Mouse (Mus musculus) NIH3T3 (cell line): ENCODE measurements around the gene Rab8a.
"Not testable (repeated sequence)": the region's sequence is repeated elsewhere in the genome, so short reads cannot be mapped to it uniquely, and the experiment has no call there.

Source experiments
- DNase-seq: peaks from one replicate; pipeline ENCODE4 v3.0.0-alpha.2; 2012; ENCODE audit warnings: low read depth

The Rab8a gene

DNA sequence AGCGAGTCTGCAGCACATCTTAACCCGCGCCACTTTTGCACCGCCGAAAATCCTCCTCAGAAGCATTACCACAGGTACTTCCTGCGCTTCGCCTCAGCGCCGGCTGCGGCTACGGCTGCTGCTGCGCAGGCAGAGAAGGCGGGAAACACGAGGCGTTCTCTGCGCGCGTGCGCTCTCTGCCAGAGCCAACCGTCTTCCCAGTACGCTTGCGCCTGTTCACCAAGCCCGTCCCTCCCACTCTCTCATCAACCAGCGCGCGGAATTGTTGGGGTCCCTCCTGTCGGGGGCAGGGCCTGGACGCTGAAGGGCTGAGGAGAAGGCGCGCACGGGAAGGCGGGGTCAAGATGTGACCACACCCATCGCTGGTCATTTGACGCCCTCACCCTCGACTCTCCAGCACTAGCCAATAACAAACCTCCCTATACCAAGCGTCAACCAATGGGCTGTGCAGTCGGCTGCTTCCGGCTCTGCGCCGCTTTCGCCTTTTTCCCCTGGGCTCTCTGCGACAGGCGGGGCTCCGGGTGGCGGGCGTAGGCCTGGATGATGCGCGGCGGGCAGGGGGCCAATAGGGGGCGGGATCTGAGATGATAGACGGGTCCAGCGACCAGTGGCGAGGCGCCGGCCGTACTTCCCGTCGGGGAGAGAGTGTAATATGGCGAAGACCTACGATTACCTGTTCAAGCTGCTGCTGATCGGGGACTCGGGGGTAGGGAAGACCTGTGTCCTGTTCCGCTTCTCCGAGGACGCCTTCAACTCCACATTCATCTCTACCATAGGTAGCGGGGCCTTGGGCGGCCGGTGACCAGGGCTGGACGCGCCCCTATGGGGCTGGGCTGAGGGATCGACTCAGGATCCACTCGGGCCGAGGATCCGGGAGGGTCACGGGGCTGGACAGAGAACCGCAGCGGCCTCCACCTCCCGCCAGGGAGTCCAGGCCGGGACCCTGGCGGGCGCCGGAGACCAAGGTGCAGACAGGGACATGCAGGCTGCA, at the start of gene Rab8a:
Gene Rab8a (plus strand): TSS at position 494 of the 991 bp plus-strand sequence.
- peak; percentile 99 for DNase-seq

DNA sequence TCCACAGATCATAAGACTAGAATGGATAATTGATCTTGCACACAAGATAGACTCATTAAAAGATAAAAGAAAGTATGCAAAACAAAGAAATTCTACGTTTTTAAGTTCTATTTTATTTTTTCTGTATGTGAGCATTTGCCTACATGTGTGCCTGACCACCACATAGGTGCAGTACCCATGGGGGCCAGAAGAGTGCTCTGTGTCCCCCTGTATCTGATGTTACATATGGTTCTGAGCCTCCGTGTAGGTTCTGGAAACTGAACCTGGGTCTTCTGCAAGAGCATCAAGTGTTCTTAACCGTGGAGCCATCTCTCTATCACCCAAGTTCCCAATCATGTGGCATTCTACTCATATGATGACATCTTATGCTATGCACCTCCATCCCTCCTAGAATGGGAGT, 48.5 kb upstream of the Rab8a start:
- DNase-seq: peak; percentile 29

DNA sequence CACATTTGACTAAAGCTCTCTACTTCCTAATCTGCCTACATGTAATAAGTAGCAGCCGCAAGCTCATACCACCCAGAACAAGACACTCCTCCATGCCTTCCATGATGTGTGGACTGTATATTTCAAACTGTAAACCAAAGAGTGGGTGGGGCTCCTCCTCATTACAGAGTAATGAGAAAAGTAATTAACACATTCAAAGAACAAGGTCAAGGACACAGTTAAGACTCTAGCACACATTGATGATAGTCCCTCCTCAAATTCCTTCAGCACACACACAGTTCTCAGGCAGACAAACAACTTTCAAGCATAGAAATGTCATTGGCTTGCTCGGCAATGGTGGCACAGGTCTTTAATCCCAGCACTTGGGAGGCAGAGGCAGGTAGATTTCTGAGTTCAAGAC, 45.8 kb upstream of the Rab8a start:
- DNase-seq: no peak

DNA sequence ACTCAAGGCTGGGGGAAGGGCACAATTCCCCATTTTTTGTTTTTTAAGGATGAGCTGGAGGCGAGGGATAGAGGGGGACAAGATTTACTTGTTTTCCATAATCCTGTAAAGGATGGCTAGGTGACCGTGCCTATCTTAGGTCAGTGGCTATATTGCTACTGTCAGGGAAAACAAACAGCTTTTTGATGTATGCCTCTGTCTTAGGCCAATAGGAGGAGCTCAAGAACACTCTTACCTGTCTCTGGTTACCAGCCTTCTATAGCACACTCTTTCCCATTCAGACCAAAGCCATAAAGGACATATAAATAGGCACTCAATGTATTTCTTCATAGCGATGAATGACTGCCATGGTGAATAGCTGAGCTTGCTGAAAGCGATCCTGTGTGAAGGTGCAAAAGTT, 42.4 kb upstream of the Rab8a start:
- no peak for DNase-seq

DNA sequence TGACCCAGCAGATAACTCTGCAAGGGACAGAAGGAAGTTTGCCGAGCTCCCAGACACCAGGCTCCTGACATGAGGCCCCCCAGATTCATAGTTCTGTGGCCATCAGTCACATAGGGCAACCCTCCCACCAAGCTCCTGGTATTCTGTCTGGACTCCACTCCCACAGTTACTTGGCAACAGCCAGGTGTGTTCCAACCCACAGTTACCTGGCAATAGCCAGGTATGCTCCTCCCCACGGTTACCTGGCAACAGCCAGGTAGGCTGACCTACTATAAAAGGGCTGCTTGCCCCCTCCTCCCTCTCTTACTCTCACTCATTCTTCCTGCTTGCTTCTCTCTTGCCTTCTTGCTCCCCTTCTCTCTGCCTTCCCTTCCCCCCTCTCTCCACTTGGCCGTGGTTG, 39.5 kb upstream of the Rab8a start:
- not testable (repeated sequence) for DNase-seq

DNA sequence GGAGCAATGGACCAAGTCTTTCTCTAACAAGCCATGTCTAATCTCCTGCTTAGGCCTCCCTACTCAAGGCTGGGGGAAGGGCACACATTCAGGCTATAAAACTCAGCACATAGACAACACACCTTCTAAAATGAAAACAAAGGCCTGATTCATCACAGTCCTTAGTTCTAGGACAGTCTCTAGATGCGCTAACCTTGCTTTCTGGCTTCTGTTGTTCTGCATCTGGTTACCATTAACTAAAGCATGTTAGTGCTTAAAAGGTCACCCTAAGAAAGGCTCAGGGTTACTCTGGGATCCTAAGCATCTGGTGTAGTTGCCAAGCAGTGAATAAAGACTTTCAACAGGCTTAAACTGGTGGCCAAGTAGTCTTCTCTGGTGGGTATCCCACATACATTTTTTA, 39.0 kb upstream of the Rab8a start:
- no peak for DNase-seq

DNA sequence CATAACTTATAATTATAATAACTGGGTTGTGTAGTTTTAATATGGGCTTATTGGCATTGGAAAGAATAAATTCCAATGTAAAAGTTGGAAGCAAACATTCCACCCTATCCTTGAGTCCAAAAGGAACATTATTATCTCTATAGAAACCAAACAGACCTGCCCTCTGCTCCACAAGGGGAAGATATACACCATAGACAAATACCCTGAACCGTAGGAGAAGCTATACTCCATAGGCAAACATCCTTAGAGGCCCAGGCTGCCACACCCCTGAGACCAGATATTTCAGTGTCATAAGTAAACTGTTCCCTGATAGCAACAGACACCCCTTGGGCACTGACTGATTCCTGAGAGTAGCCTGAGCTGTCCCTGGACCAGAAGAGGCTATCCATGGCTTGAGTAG, 33.2 kb upstream of the Rab8a start:
- DNase-seq: no peak

DNA sequence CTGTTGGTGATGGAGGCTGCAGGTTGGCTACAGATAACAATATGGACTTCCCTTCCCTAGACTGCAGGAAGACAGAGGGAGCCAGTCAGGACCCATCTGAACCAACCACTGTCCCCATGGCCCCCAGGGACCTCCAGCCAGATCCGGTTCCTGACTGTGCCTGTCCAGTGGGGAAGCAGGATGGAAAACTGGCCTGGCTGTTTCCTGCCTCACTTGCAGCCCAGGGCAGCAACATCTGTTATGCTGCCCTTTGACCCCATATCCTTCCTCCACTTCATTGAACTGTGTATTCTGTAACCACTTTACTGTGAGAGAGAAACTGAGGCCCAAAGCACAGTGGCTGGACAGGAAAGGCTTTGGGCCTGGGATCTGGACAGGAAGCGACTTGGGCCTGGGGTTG, 29.7 kb upstream of the Rab8a start:
- DNase-seq: no peak

DNA sequence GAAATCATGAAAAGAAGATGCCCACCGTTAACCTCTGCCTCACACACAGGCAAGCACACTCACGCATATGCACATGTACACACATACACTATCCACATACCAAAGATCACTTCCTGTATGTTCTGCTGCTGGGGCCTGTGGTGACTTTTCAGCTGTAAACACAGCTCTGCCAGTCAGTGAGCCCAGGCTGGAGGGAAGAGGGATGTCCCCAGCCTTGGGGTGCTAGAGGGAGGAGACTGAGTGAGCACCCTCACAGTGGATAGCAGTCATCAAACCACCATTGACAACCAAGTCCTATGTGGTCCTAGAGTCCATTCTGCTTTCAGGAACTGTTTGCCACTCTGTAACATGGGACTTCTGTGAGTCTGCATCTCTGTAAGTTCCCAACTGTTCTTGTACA, 29.1 kb upstream of the Rab8a start:
- DNase-seq: no peak

DNA sequence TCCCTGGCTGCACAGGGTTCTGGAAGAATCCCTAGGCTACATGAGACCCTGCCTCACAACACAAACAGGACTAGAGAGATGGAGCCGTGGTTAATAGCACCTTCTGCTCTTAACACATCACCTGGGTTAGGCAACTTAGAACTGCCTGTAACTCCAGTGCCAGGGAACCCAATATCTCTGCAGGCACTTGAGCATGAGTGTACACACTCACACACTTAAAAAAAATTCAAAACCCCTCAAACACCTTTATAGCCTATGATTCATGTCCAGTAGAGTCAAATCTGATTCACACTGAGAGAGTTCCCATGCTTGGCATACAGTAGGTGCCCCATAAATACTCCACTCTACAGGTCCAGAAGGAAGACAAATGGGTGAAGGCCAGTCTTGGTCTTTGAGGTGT, 28.6 kb upstream of the Rab8a start:
- peak; percentile 37 for DNase-seq

DNA sequence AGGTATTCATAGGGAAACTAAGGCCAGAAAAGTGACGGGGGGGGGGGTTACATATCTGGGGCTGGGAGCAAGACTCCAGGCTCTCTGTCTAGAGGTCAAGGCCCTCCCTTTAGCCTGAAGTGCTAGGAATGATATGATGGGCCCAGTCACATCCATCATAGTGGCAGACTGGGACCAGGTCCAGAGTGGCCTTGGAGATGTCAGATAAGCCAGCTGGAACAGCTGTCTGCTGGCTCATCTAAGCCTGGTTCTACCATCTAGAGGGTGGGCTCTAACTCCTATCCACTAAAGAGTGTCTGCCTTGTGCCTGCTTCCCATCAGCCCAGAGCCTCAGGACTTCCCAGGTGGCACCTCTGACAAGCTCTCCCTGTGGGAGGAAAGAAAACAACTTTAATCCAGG, 28.1 kb upstream of the Rab8a start:
- peak; percentile 64 for DNase-seq

DNA sequence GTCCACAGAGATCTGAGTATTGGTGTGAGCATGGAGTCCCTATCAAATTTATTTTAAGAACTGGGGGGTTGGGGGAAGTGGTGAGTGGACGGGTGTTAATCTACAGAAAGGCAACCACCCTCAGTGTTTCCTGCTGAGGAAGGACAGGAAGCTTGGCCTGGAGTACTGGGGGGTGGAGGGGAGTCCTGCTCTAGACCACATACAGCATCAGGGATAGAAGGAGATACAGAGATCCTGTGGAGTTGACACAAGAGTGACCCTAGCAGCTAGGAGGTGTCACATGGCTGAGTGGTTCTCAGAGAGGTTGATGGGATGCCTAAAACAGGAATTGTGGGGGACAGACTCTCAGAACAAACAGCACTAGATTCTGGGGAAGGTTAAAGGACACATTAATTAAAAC, 27.5 kb upstream of the Rab8a start:
- no peak for DNase-seq

DNA sequence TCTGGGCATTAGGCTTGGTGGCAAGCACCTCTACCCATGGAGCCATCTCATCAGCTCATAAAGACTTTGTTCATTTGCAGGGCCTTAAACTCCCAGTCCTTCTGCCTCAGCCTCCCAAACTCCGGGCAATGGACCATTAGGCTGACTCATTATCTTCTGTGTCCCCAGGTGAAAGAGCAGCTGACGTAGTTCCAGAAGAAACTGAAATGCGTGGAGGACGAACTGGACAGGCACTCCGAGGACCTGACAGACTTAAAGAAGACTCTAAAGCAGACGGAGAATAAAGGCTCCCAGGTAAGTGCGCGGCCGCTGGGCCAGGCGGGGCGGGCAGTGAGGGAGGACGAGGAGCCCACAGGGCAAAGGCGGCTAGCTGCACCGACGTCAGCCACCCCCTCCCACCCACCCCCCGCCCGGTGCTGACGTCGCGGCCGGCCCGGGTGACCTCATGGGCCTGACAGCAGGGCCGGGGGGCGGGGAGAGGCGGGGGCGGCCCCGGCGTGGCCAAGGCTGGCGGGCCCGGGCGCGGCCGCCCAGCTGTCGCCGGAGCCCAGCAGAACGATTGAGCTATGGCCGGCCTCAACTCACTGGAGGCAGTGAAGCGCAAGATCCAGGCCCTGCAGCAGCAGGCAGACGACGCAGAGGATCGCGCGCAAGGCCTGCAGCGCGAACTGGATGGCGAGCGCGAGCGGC, 26.1 kb upstream of the Rab8a start, which contains the start of gene Tpm4:
Gene Tpm4 (plus strand): TSS at position 220 of the 690 bp plus-strand sequence.
- DNase-seq: peak; percentile 91

DNA sequence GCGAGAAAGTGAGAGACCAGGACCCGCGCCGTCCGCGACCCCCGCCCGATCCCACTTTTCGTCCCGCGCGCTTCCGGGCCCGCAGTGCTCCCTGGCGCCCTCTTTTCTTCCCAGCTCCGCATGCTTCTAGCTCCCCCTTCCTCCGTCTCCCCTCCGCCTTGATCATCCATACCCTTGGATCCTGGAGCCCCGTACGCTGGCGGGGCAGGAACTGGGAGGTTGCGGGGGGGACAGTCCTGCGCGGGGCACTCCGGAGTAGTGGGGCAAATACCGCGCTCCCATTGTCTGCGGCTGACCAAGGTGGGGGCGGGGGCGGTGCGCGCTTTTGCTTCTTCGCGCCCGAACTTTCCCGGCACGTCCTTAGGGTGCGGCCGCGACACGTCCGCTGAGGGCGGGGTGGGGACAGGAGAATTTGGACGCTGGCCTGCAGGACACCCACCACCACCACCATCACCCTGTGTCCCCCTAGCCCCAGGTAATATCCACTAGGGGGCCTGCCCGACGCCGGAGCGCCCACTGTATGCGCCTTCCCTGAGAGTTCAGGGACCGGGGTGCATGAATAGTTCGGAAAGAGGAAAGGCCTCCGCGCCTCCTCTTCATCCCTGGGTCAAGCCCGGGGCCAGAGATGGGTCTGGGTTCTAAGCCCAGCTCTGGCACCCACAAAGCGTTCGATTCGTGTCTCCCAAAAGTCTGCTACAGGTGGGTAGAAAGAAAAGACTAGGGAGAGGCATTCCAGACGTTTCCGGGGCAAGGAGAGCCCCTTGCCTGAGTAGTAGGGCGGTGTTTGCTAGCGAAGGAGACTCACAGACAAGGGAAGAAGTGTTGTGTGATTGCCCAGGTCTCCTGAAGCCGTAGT, 25.3 kb upstream of the Rab8a start:
- DNase-seq: peak; percentile 71

DNA sequence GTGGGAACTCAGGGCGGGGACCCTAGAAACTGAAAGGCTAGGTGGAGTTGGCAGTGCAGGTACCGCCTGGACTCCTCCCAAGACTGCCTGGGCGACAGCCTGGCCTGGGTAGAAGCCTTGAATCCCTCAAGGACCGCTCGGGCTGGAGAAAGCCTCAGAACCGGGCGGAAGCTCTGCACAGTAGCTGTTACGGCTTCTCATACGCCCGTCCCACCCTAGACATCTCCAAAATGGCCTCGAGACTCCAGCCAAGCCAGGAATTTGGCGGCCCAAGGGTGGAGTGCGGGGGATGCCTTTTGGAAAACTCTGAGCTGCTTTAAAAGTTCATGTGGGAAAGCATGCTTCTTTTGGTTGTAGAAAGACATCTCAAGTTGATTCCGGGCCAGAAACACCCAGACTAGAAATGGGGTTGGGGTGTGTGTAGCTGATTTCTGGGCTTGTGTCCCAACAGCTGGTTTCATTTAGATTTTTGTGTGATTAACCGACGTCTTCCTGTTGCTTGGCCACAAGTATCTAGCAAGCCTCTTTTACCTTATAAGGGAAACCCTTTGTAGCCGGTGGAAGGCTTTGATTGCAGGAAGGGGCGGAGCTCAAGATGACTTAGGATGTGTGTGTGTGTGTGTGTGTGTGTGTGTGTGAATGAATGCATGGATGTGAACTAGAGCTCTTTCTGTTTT, 24.6 kb upstream of the Rab8a start:
- peak; percentile 99 for DNase-seq

DNA sequence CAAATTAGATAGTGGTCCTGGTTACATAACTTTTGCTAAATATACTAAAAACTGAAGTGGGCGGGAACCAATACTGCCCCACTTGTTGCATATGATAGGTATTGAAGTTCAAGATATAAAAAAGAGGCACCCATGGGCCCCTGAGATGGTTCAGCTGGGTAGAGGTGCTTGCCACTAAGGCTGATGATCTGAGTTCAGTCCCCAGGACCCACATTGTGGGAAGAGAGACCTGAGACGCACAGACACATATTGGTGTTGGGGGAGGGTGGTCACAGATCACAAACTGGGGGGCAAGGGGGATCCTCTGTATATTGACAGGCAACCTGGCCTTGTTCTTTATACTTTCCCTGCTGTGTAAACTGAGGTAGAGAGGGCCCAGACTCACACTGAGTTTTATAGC, 23.6 kb upstream of the Rab8a start:
- no peak for DNase-seq

DNA sequence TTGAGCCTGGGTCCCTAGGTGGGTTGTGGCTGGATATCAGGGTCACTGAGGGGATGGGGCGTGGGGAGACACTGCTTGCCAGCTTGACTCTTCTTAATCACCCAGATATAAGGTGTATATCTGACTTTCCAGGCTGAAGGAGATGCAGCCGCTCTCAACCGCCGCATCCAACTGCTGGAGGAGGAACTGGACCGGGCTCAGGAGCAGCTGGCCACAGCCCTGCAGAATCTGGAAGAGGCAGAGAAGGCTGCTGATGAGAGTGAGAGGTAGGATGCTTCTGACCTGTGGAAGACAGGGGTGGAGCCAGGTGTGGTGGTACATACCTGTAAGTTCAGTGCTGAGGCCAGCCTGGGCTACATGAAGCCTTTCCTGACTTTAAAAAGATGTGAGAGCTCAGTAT, 22.5 kb upstream of the Rab8a start:
- DNase-seq: no peak

DNA sequence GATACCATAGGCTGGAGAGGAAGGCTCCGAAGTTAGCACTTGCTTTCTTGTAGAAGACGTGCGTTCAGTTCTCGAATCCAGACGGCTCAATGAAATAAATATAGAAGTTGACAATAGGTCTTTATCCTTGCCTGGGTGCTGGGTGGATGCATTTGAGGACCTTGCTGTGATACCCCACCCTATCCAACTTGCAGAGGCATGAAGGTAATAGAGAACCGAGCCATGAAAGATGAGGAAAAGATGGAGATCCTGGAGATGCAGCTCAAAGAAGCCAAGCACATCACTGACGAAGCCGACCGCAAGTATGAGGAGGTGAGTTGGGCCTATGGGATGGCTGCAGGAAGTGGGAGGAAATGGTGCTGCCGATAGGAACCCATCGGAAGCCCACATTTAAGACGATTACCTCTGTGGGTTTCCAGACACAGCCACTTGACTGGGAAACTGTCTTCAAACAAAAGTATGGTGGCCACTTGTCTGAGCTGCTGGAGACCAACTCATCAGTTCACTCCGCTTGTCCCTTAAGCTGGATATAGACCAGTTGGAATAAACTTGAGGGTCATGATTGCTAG, 17.7 kb upstream of the Rab8a start:
- DNase-seq: no peak

DNA sequence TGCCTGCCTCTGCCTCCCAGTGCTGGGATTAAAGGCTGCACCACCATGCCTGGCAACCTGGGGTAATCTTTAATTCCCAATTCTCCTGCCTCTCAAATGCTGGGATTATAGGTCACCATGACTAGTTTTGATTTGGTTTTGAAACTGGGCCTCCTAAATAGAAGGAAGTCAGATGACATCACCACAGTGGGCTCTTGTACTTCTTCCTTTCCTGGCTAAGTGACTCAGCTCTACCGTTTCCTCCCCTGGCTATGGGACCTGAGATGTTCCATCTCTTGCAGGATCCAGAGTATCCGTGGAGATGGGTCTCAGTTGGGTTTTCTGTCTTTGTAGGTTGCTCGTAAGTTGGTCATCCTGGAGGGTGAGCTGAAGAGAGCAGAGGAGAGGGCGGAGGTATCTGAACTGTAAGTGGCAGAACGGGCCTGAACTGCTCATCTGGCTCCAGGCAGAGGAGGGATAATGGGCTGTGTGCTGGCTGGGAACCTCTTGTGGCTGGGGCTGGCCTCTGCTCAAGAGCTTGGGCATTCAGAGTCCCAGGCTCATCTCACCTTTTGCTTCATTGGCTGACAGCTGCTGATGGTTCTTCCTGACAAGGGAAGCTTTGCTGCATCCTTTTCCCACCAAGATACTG, 16.5 kb upstream of the Rab8a start:
- peak; percentile 48 for DNase-seq

DNA sequence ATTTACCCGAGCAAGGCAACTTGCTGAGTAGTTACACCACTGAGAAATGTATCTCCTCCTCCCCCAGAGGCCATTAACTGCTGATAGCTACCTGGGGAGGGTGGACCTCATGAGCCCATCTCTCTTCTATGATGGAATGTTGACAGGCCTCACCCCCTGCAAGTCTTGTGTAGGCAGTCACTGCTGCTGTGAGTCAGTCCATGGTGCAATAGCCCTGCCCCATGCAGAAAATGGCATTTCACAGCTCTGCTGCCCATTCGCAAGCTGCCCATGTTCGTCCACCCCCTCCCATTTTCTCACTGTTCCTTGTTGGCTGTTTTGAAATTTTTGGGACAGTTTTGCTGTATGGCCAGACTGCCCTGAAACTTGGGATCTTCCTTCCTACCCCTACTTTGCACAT, 15.5 kb upstream of the Rab8a start:
- DNase-seq: peak; percentile 75

DNA sequence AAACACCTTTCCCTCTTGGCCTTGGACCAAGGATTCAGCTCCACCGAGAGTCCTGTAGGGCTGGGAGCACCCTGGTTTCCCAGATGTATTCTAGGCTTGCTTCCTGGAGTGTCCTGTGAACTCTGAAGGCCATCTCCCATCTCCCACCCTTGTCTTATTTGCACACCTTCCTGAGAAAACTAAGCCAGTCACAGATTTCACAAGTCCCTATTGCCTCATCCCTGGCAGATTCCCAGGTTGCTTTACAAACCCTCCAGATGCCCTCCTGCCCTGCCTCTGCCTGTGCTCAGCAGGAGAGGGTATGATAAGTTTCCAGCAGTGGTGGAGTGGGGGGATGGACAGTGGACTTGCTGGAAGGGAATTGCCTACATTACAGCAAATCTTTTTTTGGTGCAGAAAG, 14.9 kb upstream of the Rab8a start:
- DNase-seq: peak; percentile 88
